Mouse (Mus musculus) liver, embryonic 18 days (tissue): ENCODE data around the gene Pm20d1. TPM values are rescaled to one million over a fixed set of nuclear protein-coding genes. Genes with fewer than 3 reads are reported as not detected.

Experiments
- polyA plus RNA-seq: library from polyadenylated mRNA; depleted of rRNA; stranded (reverse); fragments of >200 nt; gene quantifications from 2 replicates; pipeline ENCODE4 v1.2.3, GENCODE M21; 2012; rRNA removed

Gene Pm20d1
- polyA plus RNA-seq, result 5.8 and 7.2 TPM in 2 replicates

DNA sequence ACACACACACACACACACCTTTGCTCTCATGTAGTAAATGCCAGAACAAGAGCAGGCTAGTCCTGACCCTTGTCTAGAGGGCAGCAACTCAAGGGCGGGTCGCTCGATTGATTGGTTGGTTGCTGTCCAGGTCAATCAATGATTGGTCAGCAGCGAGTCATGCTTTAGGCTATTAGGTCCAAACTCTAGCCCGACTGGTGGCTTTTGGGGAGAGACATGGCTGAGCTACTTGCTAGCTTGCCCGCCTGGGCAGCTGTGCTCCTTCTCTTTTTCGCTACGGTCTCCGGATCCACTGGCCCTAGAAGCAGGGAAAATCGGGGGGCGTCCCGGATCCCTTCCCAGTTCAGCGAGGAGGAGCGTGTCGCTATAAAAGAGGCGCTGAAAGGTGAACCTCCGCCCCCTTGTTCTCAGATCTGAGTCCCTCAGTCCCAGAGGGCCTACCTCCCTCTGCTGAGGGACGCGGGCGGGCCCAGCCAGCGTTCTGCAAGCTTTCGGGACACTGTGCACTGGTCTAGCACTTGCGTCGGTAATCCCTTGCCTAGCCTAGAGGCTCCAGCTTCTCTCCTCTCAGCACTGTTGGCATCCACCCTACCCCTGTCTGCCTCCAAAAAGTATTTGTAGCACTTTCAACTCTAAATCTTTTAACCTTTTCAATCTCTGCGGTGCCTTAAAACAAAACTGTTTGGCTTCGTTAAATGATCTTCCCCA is at the start of gene Pm20d1:
Gene Pm20d1 (plus strand): TSS at position 180 of the 708 bp plus-strand sequence.

DNA sequence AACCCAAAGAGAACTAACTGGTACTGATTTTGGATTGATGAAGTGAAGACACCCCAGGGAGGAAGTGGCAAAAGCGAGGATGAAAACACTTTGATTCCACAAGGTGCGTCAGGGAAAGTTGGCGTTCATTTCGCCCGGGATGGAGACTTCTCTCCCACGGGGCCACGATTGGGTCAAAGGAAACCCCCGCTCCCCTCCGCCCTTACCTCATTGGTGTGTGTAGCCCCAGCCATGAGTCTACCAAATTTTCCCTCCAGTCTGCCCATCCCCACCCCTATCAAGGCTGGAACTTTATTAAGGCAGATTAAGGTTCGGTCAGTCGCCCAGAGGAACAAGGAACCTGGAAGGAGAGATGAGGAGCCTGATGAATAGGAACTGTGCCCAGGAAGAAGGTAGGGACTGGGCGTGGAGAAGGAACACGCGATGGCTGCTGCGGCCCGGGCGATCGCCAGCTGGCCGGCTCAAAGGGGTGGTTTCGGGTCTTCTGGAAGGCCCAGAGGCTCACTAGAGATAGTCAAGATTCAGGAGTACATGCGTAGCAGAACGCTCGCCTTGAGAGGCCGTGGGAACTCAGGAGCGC is 30.1 kb downstream of the Pm20d1 start, which contains the start of gene Slc41a1:
Gene Slc41a1 (plus strand): TSS at position 287 of the 580 bp plus-strand sequence.

DNA sequence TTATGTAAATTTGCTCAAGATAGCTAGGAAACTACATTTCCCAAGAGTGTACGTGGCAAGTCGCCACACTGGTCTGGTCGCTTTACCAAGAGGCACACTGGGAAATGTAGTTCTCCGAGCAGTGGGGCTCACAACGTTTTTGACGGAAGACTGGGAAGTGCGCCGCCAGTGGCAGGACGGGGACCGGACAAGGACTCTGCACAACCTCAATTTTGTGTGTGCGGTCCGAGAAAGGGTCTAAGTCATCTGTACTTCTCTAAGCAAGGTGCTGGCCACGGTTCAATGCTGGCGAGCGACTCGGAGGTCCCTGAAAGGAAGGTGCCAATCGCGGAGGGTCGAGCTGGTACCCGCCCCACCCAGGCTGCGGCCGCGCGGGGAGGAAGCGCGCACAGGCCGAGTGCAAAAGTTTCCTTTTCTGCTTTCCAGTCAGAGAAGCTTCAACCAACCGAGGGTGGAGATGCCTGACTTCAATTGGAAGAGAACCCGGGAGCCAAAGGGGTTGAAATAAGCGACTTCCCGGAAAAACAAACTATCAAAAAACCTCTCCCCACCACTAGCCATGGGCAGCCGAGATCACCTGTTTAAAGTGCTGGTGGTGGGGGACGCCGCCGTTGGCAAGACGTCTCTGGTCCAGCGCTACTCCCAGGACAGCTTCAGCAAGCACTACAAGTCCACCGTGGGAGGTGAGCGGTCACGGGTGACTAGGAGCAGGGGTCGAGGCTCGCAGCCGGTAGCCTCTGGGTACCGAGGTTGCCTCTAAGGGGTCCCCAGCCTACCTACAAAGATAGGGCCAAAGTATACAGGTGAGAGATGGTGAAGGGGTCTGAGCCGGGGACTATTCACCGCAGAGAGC is 70.1 kb downstream of the Pm20d1 start, which contains the start of gene Rab29:
Gene Rab29 (plus strand): TSS at position 132 of the 853 bp plus-strand sequence.

Other genes starting within 250 kb of the Pm20d1 start
- gene Avpr1b, start 198.1 kb upstream of the Pm20d1 start, polyA plus RNA-seq, result not detected in 2 replicates
- gene Ctse, start 159.1 kb upstream of the Pm20d1 start, polyA plus RNA-seq, result 15.4 and 19.7 TPM in 2 replicates
- 0.81 and 1.00 TPM in 2 replicates for gene Rab7b, start 108.7 kb upstream of the Pm20d1 start, polyA plus RNA-seq
- gene Slc26a9, start 53.4 kb upstream of the Pm20d1 start, polyA plus RNA-seq, result 0.01 TPM in 2 replicates
- gene Slc41a1, start 30.1 kb downstream of the Pm20d1 start, polyA plus RNA-seq, result 1.2 and 1.3 TPM in 2 replicates
- 9.2 and 10.6 TPM in 2 replicates for gene Rab29, start 69.8 kb downstream of the Pm20d1 start, polyA plus RNA-seq
- gene Nucks1, start 113.2 kb downstream of the Pm20d1 start, polyA plus RNA-seq, result 14.5 and 15.7 TPM in 2 replicates
- gene Slc45a3, start 165.6 kb downstream of the Pm20d1 start, polyA plus RNA-seq, result 3.7 TPM in 2 replicates
- 9.7 and 10.7 TPM in 2 replicates for gene Elk4, start 210.2 kb downstream of the Pm20d1 start, polyA plus RNA-seq